In genomic region chr16:12800181-12800580, GRCm38 (mm10) we compare ENCODE assay signal across 15 mouse cellular contexts.
DNase-seq lines count a peak whose midpoint lies in the region; ATAC-seq and TF ChIP-seq lines count a peak whose summit lies in the region.
"Had no signal": no experiment of that assay in that cellular context is flagged by ENCODE, and none has a peak within 500 bp of the region (broad histone marks: within the 10 kb centered on the region; RNA-seq: fewer than 3 reads in every experiment).

No protein-coding gene starts in this region.

- no peak overlapping the region for H3K4me2 ChIP-seq in forebrain, embryonic 15.5 days (replicated peaks)
- no peak overlapping the region for H3K4me2 ChIP-seq in forebrain, embryonic 11.5 days (ENCODE audit: low read depth, low read length, severe bottlenecking)
- H3K4me2 ChIP-seq in midbrain, embryonic 16.5 days (ENCODE audit: low read length), result no peak overlapping the region
- no peak overlapping the region for H3K4me2 ChIP-seq in midbrain, embryonic 11.5 days
- H3K4me2 ChIP-seq in forebrain, postnatal 0 days (ENCODE audit: low read depth), result 0 out of 2 replicates have a peak overlapping the region, but pooled peaks have one; percentile 3
- H3K4me2 ChIP-seq: limb, embryonic 12.5 days; lung, embryonic 14.5 days had no signal

- no peak for TF ChIP-seq CTCF in forebrain, postnatal 0 days (IDR thresholded peaks at IDR 0.05; ENCODE audit: low read depth)

- H3K4me1 ChIP-seq in forebrain, embryonic 15.5 days, result peaks cover 2% of the 10 kb centered on the region; the same call in 1 of the 2 replicates
- no peaks in the 10 kb centered on the region for H3K4me1 ChIP-seq in forebrain, embryonic 11.5 days (replicated peaks; ENCODE audit: control insufficient read depth, insufficient read depth, low read length)
- H3K4me1 ChIP-seq in midbrain, embryonic 16.5 days (ENCODE audit: control insufficient read depth, insufficient read depth, low read length), result 0 out of 2 replicates have a peak, but pooled peaks cover 5% of the 10 kb centered on the region
- H3K4me1 ChIP-seq in midbrain, embryonic 11.5 days (ENCODE audit: control insufficient read depth, insufficient read depth, low read length), result no peaks in the 10 kb centered on the region
- H3K4me1 ChIP-seq in forebrain, postnatal 0 days (ENCODE audit: insufficient read depth), result peaks cover 16% of the 10 kb centered on the region
- H3K4me1 ChIP-seq: limb, embryonic 12.5 days; megakaryocyte, embryonic 14.5 days had no signal

- H3K9ac ChIP-seq in forebrain, embryonic 15.5 days (replicated peaks), result no peak overlapping the region
- no peak overlapping the region for H3K9ac ChIP-seq in forebrain, embryonic 11.5 days (ENCODE audit: low read length)
- no peak overlapping the region for H3K9ac ChIP-seq in midbrain, embryonic 16.5 days (ENCODE audit: low read depth, low read length)
- no peak overlapping the region for H3K9ac ChIP-seq in midbrain, embryonic 11.5 days (ENCODE audit: low read length)
- no peak overlapping the region for H3K9ac ChIP-seq in forebrain, postnatal 0 days
- H3K9ac ChIP-seq: limb, embryonic 12.5 days; lung, embryonic 14.5 days had no signal

- peak; percentile 78; the same call in 1 of the 2 replicates for ATAC-seq in forebrain, embryonic 15.5 days (replicated peaks)
- no peak for ATAC-seq in forebrain, embryonic 11.5 days (replicated peaks; ENCODE audit: low FRiP score)
- ATAC-seq in midbrain, embryonic 16.5 days, result peak; percentile 78
- ATAC-seq in midbrain, embryonic 11.5 days (ENCODE audit: low FRiP score), result no peak
- ATAC-seq in forebrain, postnatal 0 days, result peak; percentile 94

- WGBS in forebrain, embryonic 15.5 days, result 53% methylated on average over 1 of the region's 1 CpGs
- WGBS in forebrain, embryonic 11.5 days, result 79% methylated on average over 1 of the region's 1 CpGs
- 32% methylated on average over 1 of the region's 1 CpGs for WGBS in midbrain, embryonic 16.5 days
- WGBS in midbrain, embryonic 11.5 days, result 77% methylated on average over 1 of the region's 1 CpGs
- WGBS in forebrain, postnatal 0 days, result 24% methylated on average over 1 of the region's 1 CpGs

- no peaks in the 10 kb centered on the region for H3K9me3 ChIP-seq in forebrain, embryonic 15.5 days
- no peaks in the 10 kb centered on the region for H3K9me3 ChIP-seq in forebrain, embryonic 11.5 days (ENCODE audit: control insufficient read depth, low read length)
- H3K9me3 ChIP-seq in midbrain, embryonic 16.5 days (replicated peaks; ENCODE audit: control insufficient read depth, low read length, poor library complexity, severe bottlenecking), result no peaks in the 10 kb centered on the region
- H3K9me3 ChIP-seq in midbrain, embryonic 11.5 days (ENCODE audit: control insufficient read depth, low read length), result no peaks in the 10 kb centered on the region
- H3K9me3 ChIP-seq in forebrain, postnatal 0 days (ENCODE audit: low read length), result no peaks in the 10 kb centered on the region
- H3K9me3 ChIP-seq: limb, embryonic 12.5 days; megakaryocyte, embryonic 14.5 days had no signal

- no peak for DNase-seq in forebrain, embryonic 11.5 days (ENCODE audit: low spot score)
- DNase-seq in midbrain, embryonic 11.5 days (ENCODE audit: low spot score, missing footprints), result no peak
- DNase-seq in forebrain, postnatal 0 days, result peak; percentile 82
- peak; percentile 81 for DNase-seq in telencephalon, adult 2 months (ENCODE audit: low read depth, low spot score)
- no peak for DNase-seq in cerebellum, adult 9-10 months
- DNase-seq in cerebellum, postnatal 25 days, result no peak
- DNase-seq: adrenal gland, postnatal 36 days; cerebellum, adult 11-12 months; heart, postnatal 14 days; kidney, postnatal 10 days; lung, embryonic 14.5 days had no signal

- H3K4me3 ChIP-seq in forebrain, embryonic 15.5 days, result no peak overlapping the region
- no peak overlapping the region for H3K4me3 ChIP-seq in forebrain, embryonic 11.5 days (ENCODE audit: low read depth, low read length)
- no peak overlapping the region for H3K4me3 ChIP-seq in midbrain, embryonic 16.5 days (ENCODE audit: low read depth, low read length)
- no peak overlapping the region for H3K4me3 ChIP-seq in midbrain, embryonic 11.5 days (ENCODE audit: low read depth, low read length)
- no peak overlapping the region for H3K4me3 ChIP-seq in forebrain, postnatal 0 days (ENCODE audit: low read depth, low read length)
- H3K4me3 ChIP-seq: limb, embryonic 12.5 days; megakaryocyte, embryonic 14.5 days had no signal

- peak overlapping the region; percentile 75 for H3K27ac ChIP-seq in forebrain, embryonic 15.5 days (replicated peaks)
- no peak overlapping the region for H3K27ac ChIP-seq in forebrain, embryonic 11.5 days (ENCODE audit: low read depth, low read length)
- H3K27ac ChIP-seq in midbrain, embryonic 16.5 days (ENCODE audit: low read length), result peak overlapping the region; percentile 1
- no peak overlapping the region for H3K27ac ChIP-seq in midbrain, embryonic 11.5 days (ENCODE audit: low read depth, low read length)
- H3K27ac ChIP-seq in forebrain, postnatal 0 days (ENCODE audit: low read depth, low read length), result peak overlapping the region; percentile 81
- H3K27ac ChIP-seq: limb, embryonic 12.5 days had no signal

- H3K27me3 ChIP-seq in forebrain, embryonic 15.5 days, result no peaks in the 10 kb centered on the region
- no peaks in the 10 kb centered on the region for H3K27me3 ChIP-seq in forebrain, embryonic 11.5 days (ENCODE audit: control insufficient read depth, insufficient read depth, low read length)
- no peaks in the 10 kb centered on the region for H3K27me3 ChIP-seq in midbrain, embryonic 16.5 days (ENCODE audit: control insufficient read depth, insufficient read depth, low read depth, low read length)
- H3K27me3 ChIP-seq in midbrain, embryonic 11.5 days (ENCODE audit: control insufficient read depth, insufficient read depth, low read length), result no peaks in the 10 kb centered on the region
- H3K27me3 ChIP-seq in forebrain, postnatal 0 days (ENCODE audit: insufficient read depth, low read length), result no peaks in the 10 kb centered on the region
- H3K27me3 ChIP-seq: limb, embryonic 12.5 days; megakaryocyte, embryonic 14.5 days had no signal

- H3K36me3 ChIP-seq in forebrain, embryonic 15.5 days, result no peaks in the 10 kb centered on the region
- H3K36me3 ChIP-seq in forebrain, embryonic 11.5 days (ENCODE audit: control insufficient read depth, insufficient read depth, low read length), result no peaks in the 10 kb centered on the region
- no peaks in the 10 kb centered on the region for H3K36me3 ChIP-seq in midbrain, embryonic 16.5 days (ENCODE audit: control insufficient read depth, insufficient read depth, low read length)
- H3K36me3 ChIP-seq in midbrain, embryonic 11.5 days (ENCODE audit: control insufficient read depth, insufficient read depth, low read length), result no peaks in the 10 kb centered on the region
- H3K36me3 ChIP-seq in forebrain, postnatal 0 days (ENCODE audit: insufficient read depth), result no peaks in the 10 kb centered on the region
- H3K36me3 ChIP-seq: limb, embryonic 12.5 days had no signal

Comparison
In these comparisons a context has a peak if more than half of its experiments do, and no peak if none do; other contexts are left out.
1. ATAC-seq: peak in forebrain, embryonic 15.5 days (single experiment), midbrain, embryonic 16.5 days (single experiment) and forebrain, postnatal 0 days (single experiment); none in forebrain, embryonic 11.5 days (single experiment) and midbrain, embryonic 11.5 days (single experiment).
2. H3K27ac ChIP-seq: peak in forebrain, embryonic 15.5 days (single experiment), midbrain, embryonic 16.5 days (single experiment) and forebrain, postnatal 0 days (single experiment); none in forebrain, embryonic 11.5 days (single experiment) and midbrain, embryonic 11.5 days (single experiment).
3. DNase-seq: peak in forebrain, postnatal 0 days (single experiment) and telencephalon, adult 2 months (single experiment); none in forebrain, embryonic 11.5 days (single experiment), midbrain, embryonic 11.5 days (single experiment), cerebellum, adult 9-10 months (single experiment) and cerebellum, postnatal 25 days (0 of 2).